Mouse (Mus musculus): ENCODE data around the gene Ddit4.

Ddit4 gene

GRCm38 (mm10) chr10:59971813-59972212 lies 20.2 kb upstream of the Ddit4 start:
- no peak for DNase-seq

GRCm38 (mm10) chr10:59970450-59971062 lies 18.9 kb upstream of the Ddit4 start:
- peak in 1 of 2 experiments; percentile 67 for DNase-seq

- peak; percentile 63 to 80 for DNase-seq
Observed at GRCm38 (mm10) chr10:59969821-59970449, 18.3 kb upstream of the Ddit4 start.

- no peak for DNase-seq
Observed at GRCm38 (mm10) chr10:59967309-59967942, 15.8 kb upstream of the Ddit4 start.

- DNase-seq: no peak
Observed at GRCm38 (mm10) chr10:59966743-59967142, 15.1 kb upstream of the Ddit4 start.

- no peak for DNase-seq
Observed at GRCm38 (mm10) chr10:59965788-59966187, 14.2 kb upstream of the Ddit4 start.

GRCm38 (mm10) chr10:59965362-59965695 lies 13.7 kb upstream of the Ddit4 start:
- no peak for DNase-seq

- DNase-seq: peak in 1 of 2 experiments; percentile 66
Observed at GRCm38 (mm10) chr10:59964504-59965361, 13.1 kb upstream of the Ddit4 start.

GRCm38 (mm10) chr10:59963609-59964008 lies 12.0 kb upstream of the Ddit4 start:
- peak in 1 of 2 experiments; percentile 51 for DNase-seq

- DNase-seq: no peak
Observed at GRCm38 (mm10) chr10:59959517-59959916, 7.9 kb upstream of the Ddit4 start.

GRCm38 (mm10) chr10:59958458-59958857 lies 6.8 kb upstream of the Ddit4 start:
- peak in 1 of 2 experiments; percentile 46 for DNase-seq

GRCm38 (mm10) chr10:59957171-59958149 lies 5.8 kb upstream of the Ddit4 start:
- DNase-seq: peak in 1 of 2 experiments; percentile 63

- no peak for DNase-seq
Observed at GRCm38 (mm10) chr10:59956681-59957080, 5.0 kb upstream of the Ddit4 start.

GRCm38 (mm10) chr10:59953564-59954039 lies 2.0 kb upstream of the Ddit4 start:
- DNase-seq: no peak

- DNase-seq: peak in 1 of 2 experiments; percentile 42
Observed at GRCm38 (mm10) chr10:59952781-59953563, 1.3 kb upstream of the Ddit4 start.

- DNase-seq: peak in 1 of 2 experiments; percentile 59
Observed at GRCm38 (mm10) chr10:59952152-59952780, 632 bp upstream of the Ddit4 start.

- DNase-seq: peak; percentile 86 to 91
Observed at GRCm38 (mm10) chr10:59950716-59951191, 880 bp downstream of the Ddit4 start.

GRCm38 (mm10) chr10:59949783-59950605 lies 1.6 kb downstream of the Ddit4 start:
- peak in 1 of 2 experiments; percentile 63 for DNase-seq

GRCm38 (mm10) chr10:59949255-59949648 lies 2.4 kb downstream of the Ddit4 start:
- no peak for DNase-seq
